Comparison of ENCODE assay signal across 8 mouse cellular contexts in genomic region chr8:126662797-126663784, GRCm38 (mm10).
DNase-seq lines count a peak whose midpoint lies in the region; ATAC-seq lines count a peak whose summit lies in the region.

No protein-coding gene starts in this region.

- no peaks in the 10 kb centered on the region for H3K36me3 ChIP-seq in forebrain, embryonic 16.5 days (ENCODE audit: control insufficient read depth, insufficient read depth)
- no peaks in the 10 kb centered on the region for H3K36me3 ChIP-seq in intestine, embryonic 16.5 days (ENCODE audit: control insufficient read depth, insufficient read depth, low read length)
- no peaks in the 10 kb centered on the region for H3K36me3 ChIP-seq in stomach, embryonic 16.5 days (ENCODE audit: control insufficient read depth, insufficient read depth, low read length)

- ATAC-seq in forebrain, embryonic 16.5 days: no peak
- no peak; the same call in 1 of the 2 replicates for ATAC-seq in intestine, embryonic 16.5 days
- ATAC-seq in stomach, embryonic 16.5 days (ENCODE audit: insufficient read depth, low FRiP score): no peak

- H3K4me1 ChIP-seq in forebrain, embryonic 16.5 days (replicated peaks; ENCODE audit: control insufficient read depth, insufficient read depth, low read length): peaks cover 85% of the 10 kb centered on the region
- peaks cover 79% of the 10 kb centered on the region for H3K4me1 ChIP-seq in intestine, embryonic 16.5 days (ENCODE audit: control insufficient read depth, insufficient read depth, low read length)
- peaks cover 82% of the 10 kb centered on the region for H3K4me1 ChIP-seq in stomach, embryonic 16.5 days (ENCODE audit: control insufficient read depth, insufficient read depth, low read length)

- H3K27me3 ChIP-seq in forebrain, embryonic 16.5 days (replicated peaks; ENCODE audit: control insufficient read depth, insufficient read depth, low read length): no peaks in the 10 kb centered on the region
- H3K27me3 ChIP-seq in intestine, embryonic 16.5 days (replicated peaks; ENCODE audit: control insufficient read depth, insufficient read depth, low read length): no peaks in the 10 kb centered on the region
- no peaks in the 10 kb centered on the region for H3K27me3 ChIP-seq in stomach, embryonic 16.5 days (ENCODE audit: control insufficient read depth, insufficient read depth, low read length)

- no peak overlapping the region for H3K4me3 ChIP-seq in forebrain, embryonic 16.5 days (replicated peaks; ENCODE audit: low read length)
- H3K4me3 ChIP-seq in intestine, embryonic 16.5 days (ENCODE audit: low read length): no peak overlapping the region
- H3K4me3 ChIP-seq in stomach, embryonic 16.5 days (replicated peaks; ENCODE audit: low read length): no peak overlapping the region

- 38% methylated on average over 14 of the region's 14 CpGs for WGBS in forebrain, embryonic 16.5 days
- 20% methylated on average over 14 of the region's 14 CpGs for WGBS in intestine, embryonic 16.5 days
- 23% methylated on average over 14 of the region's 14 CpGs for WGBS in stomach, embryonic 16.5 days

- H3K9me3 ChIP-seq in forebrain, embryonic 16.5 days (ENCODE audit: control insufficient read depth, low read length): no peaks in the 10 kb centered on the region
- H3K9me3 ChIP-seq in intestine, embryonic 16.5 days (ENCODE audit: control insufficient read depth, low read length): no peaks in the 10 kb centered on the region
- H3K9me3 ChIP-seq in stomach, embryonic 16.5 days (replicated peaks; ENCODE audit: control insufficient read depth, low read length): no peaks in the 10 kb centered on the region

- H3K27ac ChIP-seq in forebrain, embryonic 16.5 days (ENCODE audit: low read length): peak overlapping the region; percentile 38; the same call in 1 of the 2 replicates
- peak overlapping the region; percentile 99 for H3K27ac ChIP-seq in intestine, embryonic 16.5 days (ENCODE audit: low read length)
- peak overlapping the region; percentile 89 for H3K27ac ChIP-seq in stomach, embryonic 16.5 days (ENCODE audit: low read length)

- H3K4me2 ChIP-seq in forebrain, embryonic 16.5 days (ENCODE audit: low read length): no peak overlapping the region
- H3K4me2 ChIP-seq in intestine, embryonic 16.5 days (ENCODE audit: low read depth, low read length): no peak overlapping the region
- H3K4me2 ChIP-seq in stomach, embryonic 16.5 days (ENCODE audit: low read depth, low read length): peak overlapping the region; percentile 1; the same call in 1 of the 2 replicates

- 0 out of 2 replicates have a peak overlapping the region, but pooled peaks have one; percentile 39 for H3K9ac ChIP-seq in forebrain, embryonic 16.5 days (replicated peaks; ENCODE audit: low read depth, low read length)
- peak overlapping the region; percentile 61 for H3K9ac ChIP-seq in intestine, embryonic 16.5 days (ENCODE audit: low read depth, low read length)
- H3K9ac ChIP-seq in stomach, embryonic 16.5 days (ENCODE audit: low read length): peak overlapping the region; percentile 54

- DNase-seq in embryo, embryonic 11 days: peak; percentile 34
- DNase-seq in embryo, embryonic 10.5 days (ENCODE audit: low spot score): no peak
- DNase-seq in CD8-positive naive resting alpha-beta T cell, adult 2 months (ENCODE audit: low read depth in 2 of 2, low spot score in 2 of 2): peak; percentile 79
- peak; percentile 70 for DNase-seq in lung, postnatal 10 days
- DNase-seq in urinary bladder, adult 2 months (ENCODE audit: low spot score): no peak

Comparison
In these comparisons a context has a peak if more than half of its experiments do, and no peak if none do; other contexts are left out.
1. DNase-seq: peak in embryo, embryonic 11 days (single experiment), CD8-positive naive resting alpha-beta T cell, adult 2 months (2 of 2) and lung, postnatal 10 days (single experiment); none in embryo, embryonic 10.5 days (single experiment) and urinary bladder, adult 2 months (single experiment).
2. H3K27ac ChIP-seq: peak in every context shown above with its lines; median percentile 99 in intestine, embryonic 16.5 days; 89 in stomach, embryonic 16.5 days; 38 in forebrain, embryonic 16.5 days.
3. Peak in every context shown above with its lines, with median percentiles within 50 percentile points of each other: H3K9ac ChIP-seq.